Mouse (Mus musculus) cortical plate, adult 2 months (tissue): Measurements from ENCODE around the gene Ak5.

Experiments
- CTCF ChIP-seq: fragments of 200-500 bp; IDR thresholded peaks from 2 replicates; pipeline ENCODE4 v1.5.1; 2011; ENCODE audit warnings: mild to moderate bottlenecking, control low read depth, low read length; ENCODE audit not compliant: insufficient read depth; ENCODE audit errors: extremely low read depth
- POLR2A ChIP-seq: fragments of 200-500 bp; IDR thresholded peaks from 2 replicates; pipeline ENCODE4 v1.6.1; 2011; ENCODE audit warnings: mild to moderate bottlenecking, low read length, control low read depth; ENCODE audit not compliant: insufficient read depth; ENCODE audit errors: extremely low read depth

DNA sequence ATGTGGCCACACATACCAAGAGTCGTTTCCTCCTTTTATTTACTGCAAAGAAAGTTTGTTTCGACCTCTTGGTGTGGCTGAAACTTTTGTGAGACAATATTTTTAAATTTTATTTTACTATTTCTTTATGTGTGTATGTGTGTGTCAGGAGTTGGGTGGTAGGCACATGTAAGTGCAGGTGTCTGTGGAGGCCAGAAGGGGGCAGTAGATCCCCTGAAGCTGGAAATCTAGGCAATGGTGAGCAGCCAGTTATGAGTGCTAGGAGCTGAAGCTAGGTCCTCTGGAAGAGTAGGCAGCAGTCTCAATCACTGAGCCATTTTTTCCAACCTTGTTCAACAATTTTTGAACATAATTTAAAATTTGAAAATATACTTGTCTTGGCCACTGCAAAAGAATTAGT is 9.6 kb downstream of the Ak5 start:
- no peak for TF ChIP-seq CTCF
- no peak for TF ChIP-seq POLR2A
